Mouse (Mus musculus) brown adipose tissue, adult 24 weeks (tissue): ENCODE measurements around the gene Ifna15. TPM values are rescaled to one million over a fixed set of nuclear protein-coding genes. Genes with fewer than 3 reads are reported as not detected.
"Not testable (repeated sequence)": the region's sequence is repeated elsewhere in the genome, so short reads cannot be mapped to it uniquely, and the experiment has no call there.

Experiments
- H3K27ac ChIP-seq: fragments of 200-500 bp; replicated peaks from 2 replicates; pipeline ENCODE4 v1.5.1; 2012; ENCODE audit warnings: low read depth, mild to moderate bottlenecking, low read length
- H3K4me1 ChIP-seq: fragments of 200-500 bp; 2 replicates; pipeline ENCODE4 v1.6.1; 2012; ENCODE audit warnings: low read length, mixed read lengths; ENCODE audit not compliant: control insufficient read depth, insufficient read depth, insufficient read length
- H3K4me3 ChIP-seq: fragments of 200-500 bp; 2 replicates; pipeline ENCODE4 v1.5.1; 2012; ENCODE audit warnings: low read depth, mild to moderate bottlenecking, low read length, moderate library complexity; ENCODE audit not compliant: insufficient read depth
- polyA plus RNA-seq: library from polyadenylated mRNA; stranded (reverse); fragments of >200 nt; gene quantifications from 2 replicates; pipeline ENCODE4 v1.2.4, GENCODE M21; 2012; ENCODE audit not compliant: missing spikeins, insufficient read depth, insufficient read length

Ifna15 gene
- polyA plus RNA-seq: not detected in 2 replicates

GRCm38 (mm10) chr4:88558145-88558544 is at the start of gene Ifna15:
Ifna15 (minus strand) TSS chr4:88558245.
- not testable (repeated sequence) for H3K4me1 ChIP-seq, H3K27ac ChIP-seq

GRCm38 (mm10) chr4:88603276-88603675 is 45.2 kb upstream of the Ifna15 start, which contains the start of gene Ifna12:
Ifna12 (minus strand) TSS chr4:88603376.
- no peak within 1 kb of the TSS for H3K4me3 ChIP-seq
- no peaks in the 10 kb centered on the region for H3K4me1 ChIP-seq
- H3K27ac ChIP-seq: no peak within 1 kb of the TSS

More at GRCm38 (mm10) chr4:88558145-88558544, at the start of gene Ifna15:
- H3K4me3 ChIP-seq: not testable (repeated sequence)

- H3K4me3 ChIP-seq: no peak within 1 kb of the TSS
- no peaks in the 10 kb centered on the region for H3K4me1 ChIP-seq
- no peak within 1 kb of the TSS for H3K27ac ChIP-seq
Measured at GRCm38 (mm10) chr4:88592285-88592684, 34.2 kb upstream of the Ifna15 start, which contains the start of gene Ifna9. Ifna9 (minus strand) TSS chr4:88592385.

DNA sequence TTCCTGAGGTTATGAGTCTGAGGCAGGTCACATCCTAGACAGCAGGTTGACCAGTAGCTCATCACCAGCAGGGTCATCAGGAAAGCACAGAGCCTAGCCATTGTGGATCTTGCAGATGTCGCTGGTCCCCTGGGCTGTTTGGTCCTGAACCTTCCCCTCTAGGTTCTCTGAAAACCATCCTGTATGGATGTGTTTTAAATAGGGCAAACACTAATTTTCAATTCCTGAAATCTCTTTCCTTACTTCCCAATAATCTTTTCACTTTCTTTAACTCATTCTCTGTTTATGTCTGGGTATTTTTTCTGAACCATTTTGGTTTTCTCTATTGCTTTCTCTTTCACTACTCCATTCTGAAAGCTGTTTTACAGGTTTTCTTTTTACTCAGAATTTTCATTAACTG is 13.7 kb upstream of the Ifna15 start, which contains the start of gene Ifna14:
Gene Ifna14 (minus strand): TSS at position 101 of the 400 bp plus-strand sequence.
- H3K4me3 ChIP-seq: no peak within 1 kb of the TSS
- H3K27ac ChIP-seq: no peak within 1 kb of the TSS
- H3K4me1 ChIP-seq: no peaks in the 10 kb centered on the region

DNA sequence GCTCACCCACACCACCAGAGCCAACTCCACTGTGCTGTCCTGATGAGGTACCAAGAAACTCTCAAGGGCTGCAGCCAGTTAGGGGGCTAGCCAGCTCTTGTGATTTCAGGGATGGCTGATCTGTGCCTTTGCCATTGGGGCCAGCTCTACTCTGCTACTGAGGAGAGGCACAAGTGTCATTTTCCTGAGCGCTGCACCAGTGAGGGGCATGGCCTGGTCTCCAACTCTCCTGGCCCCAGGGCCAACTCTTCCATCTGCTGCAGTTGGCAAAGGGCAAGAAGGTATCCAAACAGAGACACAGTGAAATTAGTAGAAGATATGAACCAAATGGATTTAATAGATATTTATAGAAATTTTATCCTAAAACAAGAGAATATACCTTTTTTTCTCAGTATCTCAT is 3.7 kb upstream of the Ifna15 start:
- Histone ChIP-seq H3K27ac (no peak overlapping the region), H3K4me3 (no peak overlapping the region), H3K4me1 (no peaks in the 10 kb centered on the region)

- Histone ChIP-seq H3K4me1 (no peaks in the 10 kb centered on the region; the same call in 1 of the 2 replicates), H3K27ac (peak overlapping the region; percentile 7; the same call in 1 of the 2 replicates)
Measured at GRCm38 (mm10) chr4:88550161-88550945, 7.7 kb downstream of the Ifna15 start.

GRCm38 (mm10) chr4:88547986-88548385 is 10.1 kb downstream of the Ifna15 start:
- Histone ChIP-seq H3K4me1 (no peaks in the 10 kb centered on the region; the same call in 1 of the 2 replicates), H3K4me3 (no peak overlapping the region), H3K27ac (no peak overlapping the region)

More at GRCm38 (mm10) chr4:88550161-88550945, 7.7 kb downstream of the Ifna15 start:
- peak overlapping the region; percentile 52 for H3K4me3 ChIP-seq

DNA sequence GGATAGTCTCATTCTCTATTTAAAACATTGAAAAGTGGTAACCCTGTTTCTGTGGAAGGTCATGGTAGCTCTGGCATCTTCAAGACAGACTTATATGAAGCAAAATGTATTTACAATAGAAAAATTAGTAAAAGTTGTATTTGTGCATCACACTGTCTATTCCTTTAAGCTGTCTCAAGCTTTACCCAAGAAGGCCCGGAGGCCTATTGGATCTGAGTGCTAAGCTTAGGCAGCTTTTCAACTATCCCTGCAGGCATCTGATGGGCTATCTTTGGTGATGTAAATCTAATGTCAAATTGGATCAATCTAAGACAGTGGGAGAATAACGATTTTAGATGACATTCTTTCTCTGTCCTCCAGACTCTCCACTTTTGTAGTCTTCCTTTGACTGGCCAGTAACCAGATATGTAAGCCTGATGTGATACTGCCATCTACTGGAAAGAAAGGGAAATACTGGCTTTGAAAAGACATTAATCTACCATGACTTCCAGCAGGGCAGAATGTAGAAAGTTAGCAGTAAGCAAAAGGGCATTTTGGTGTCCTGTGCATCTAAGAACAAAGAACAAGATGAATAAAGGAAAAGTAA is 14.3 kb downstream of the Ifna15 start:
- Histone ChIP-seq H3K4me1 (no peaks in the 10 kb centered on the region), H3K27ac (no peak overlapping the region), H3K4me3 (no peak overlapping the region)

DNA sequence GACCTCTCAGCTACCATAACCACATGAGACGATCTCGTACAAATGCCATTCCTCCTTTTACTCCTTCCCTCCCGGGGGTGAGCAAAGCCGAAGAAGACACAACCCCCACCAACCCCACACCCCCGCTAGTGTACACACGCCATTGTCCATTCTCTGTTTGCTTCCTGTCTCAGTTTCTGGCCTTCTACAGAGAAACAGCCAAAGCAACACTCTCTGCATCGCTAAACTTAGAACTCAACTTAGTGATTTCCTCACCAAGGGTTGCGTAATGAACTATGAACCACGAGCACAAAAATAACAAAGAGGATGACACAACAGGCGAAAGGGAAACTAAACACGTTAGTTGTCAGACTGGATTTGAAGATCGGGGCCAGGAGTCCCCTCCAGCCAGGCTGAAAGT is 20.7 kb downstream of the Ifna15 start:
- Histone ChIP-seq H3K4me1 (peaks cover 7% of the 10 kb centered on the region; the same call in 1 of the 2 replicates), H3K27ac (peak overlapping the region; percentile 61), H3K4me3 (peak overlapping the region; percentile 46)

DNA sequence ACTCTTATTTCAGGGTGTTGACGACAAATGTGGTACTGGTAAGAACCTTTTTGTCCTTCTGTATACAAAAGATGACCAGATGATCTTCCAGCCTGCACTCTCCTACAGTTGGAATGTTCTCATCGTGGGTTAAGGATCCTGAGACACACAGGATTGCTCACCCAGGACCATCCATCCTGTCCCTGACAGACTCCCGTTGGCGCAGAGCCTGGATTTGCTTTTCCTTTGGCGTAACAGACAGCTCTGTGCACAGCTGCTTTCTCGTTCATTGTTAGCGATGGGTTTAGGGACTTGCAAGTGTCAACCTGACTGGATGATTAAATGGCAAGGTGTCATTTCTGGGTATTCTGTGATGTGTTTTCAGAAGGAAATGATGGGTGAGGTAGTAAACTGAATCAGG is 21.4 kb downstream of the Ifna15 start:
- H3K27ac ChIP-seq: no peak overlapping the region; the same call in 1 of the 2 replicates
- no peak overlapping the region for H3K4me3 ChIP-seq
- peaks cover 7% of the 10 kb centered on the region; the same call in 1 of the 2 replicates for H3K4me1 ChIP-seq

DNA sequence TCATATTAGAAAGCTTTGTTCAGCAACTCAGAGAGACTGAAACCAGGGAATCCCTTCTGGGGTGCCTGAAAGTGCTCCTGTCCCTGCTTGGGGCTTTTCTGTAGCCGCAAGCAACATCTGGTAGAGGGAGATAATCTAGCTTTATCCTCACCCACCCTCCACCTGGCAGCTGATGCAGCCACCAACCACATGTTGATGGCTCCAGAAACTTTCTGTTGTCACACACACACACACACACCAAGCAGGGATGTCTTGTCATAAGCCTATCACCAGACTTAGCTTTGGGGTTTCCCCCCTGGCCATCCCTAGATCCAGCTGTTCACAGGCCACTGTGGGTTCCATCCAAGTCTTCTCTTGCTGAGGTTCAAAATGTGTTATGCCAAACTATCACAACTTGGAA is 22.3 kb downstream of the Ifna15 start:
- Histone ChIP-seq H3K4me1 (peaks cover 7% of the 10 kb centered on the region; the same call in 1 of the 2 replicates), H3K27ac (no peak overlapping the region), H3K4me3 (no peak overlapping the region)

- H3K27ac ChIP-seq: no peak overlapping the region
- peaks cover 7% of the 10 kb centered on the region; the same call in 1 of the 2 replicates for H3K4me1 ChIP-seq
- no peak overlapping the region for H3K4me3 ChIP-seq
Measured at GRCm38 (mm10) chr4:88534903-88535302, 23.1 kb downstream of the Ifna15 start.

DNA sequence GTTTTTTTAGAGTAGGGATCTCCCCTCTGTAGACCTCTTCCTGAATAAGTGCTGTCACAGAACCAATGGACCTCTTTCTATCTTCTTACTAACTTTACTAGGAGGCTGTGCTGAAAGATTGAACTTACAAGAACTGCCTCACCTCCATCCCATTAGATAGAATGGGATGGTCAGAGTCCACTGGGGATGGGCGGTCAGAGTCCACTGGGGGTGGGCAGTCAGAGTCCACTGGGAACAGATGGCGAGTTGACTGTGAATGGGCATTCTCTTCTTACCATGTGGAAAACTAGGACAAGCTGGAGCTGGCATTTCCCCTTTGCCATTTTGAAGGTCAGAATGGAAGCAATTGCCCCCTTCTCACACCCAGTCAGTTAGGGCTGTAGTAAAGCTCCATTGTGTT is 24.5 kb downstream of the Ifna15 start:
- Histone ChIP-seq H3K4me1 (peaks cover 7% of the 10 kb centered on the region; the same call in 1 of the 2 replicates), H3K4me3 (no peak overlapping the region), H3K27ac (no peak overlapping the region)

DNA sequence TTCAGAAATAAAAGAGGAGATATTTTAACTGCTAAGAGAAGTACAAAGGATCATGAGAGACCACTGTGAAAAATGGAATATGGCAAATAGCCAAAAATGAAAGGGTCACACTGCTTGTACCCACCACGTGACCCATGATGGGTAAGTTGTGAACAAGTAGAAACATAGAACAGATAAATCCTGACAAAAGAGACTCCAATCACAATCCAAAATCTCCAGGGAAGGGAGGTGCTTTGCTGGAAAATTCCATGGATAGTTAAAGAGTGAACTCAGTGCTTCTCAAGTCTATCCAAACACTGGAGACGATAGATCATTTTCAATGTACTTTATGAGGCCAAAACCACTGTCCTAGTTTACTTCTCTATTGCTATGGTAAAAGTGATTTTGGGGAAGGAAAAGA is 27.2 kb downstream of the Ifna15 start:
- no peaks in the 10 kb centered on the region for H3K4me1 ChIP-seq
- H3K4me3 ChIP-seq: no peak overlapping the region
- H3K27ac ChIP-seq: no peak overlapping the region

GRCm38 (mm10) chr4:88530271-88530670 is 27.8 kb downstream of the Ifna15 start:
- Histone ChIP-seq H3K4me3 (no peak overlapping the region), H3K27ac (no peak overlapping the region), H3K4me1 (no peaks in the 10 kb centered on the region)
